Mouse (Mus musculus) G1E (cell line): ENCODE measurements around the gene Pcnt. TPM values are rescaled to one million over a fixed set of nuclear protein-coding genes. Genes with fewer than 3 reads are reported as not detected.

Experiments used
- ATAC-seq: 2 replicates; pipeline ENCODE4 v1.8.0; 2016; ENCODE audit warnings: mild to moderate bottlenecking; ENCODE audit not compliant: insufficient number of reproducible peaks, poor library complexity, low FRiP score, severe bottlenecking; ENCODE audit errors: extremely low read depth
- DNase-seq: peaks from one replicate; pipeline ENCODE4 v3.0.0; 2012; ENCODE audit warnings: low spot score
- H3K27me3 ChIP-seq: 2 replicates; pipeline ENCODE4 v1.6.1; 2012; ENCODE audit warnings: mild to moderate bottlenecking, low read length, inconsistent platforms; ENCODE audit not compliant: insufficient read depth
- H3K36me3 ChIP-seq: replicated peaks from 2 replicates; pipeline ENCODE3; 2012; ENCODE audit warnings: mild to moderate bottlenecking, inconsistent platforms
- H3K4me1 ChIP-seq: 2 replicates; pipeline ENCODE4 v1.6.1; 2012; ENCODE audit warnings: low read depth, low read length, inconsistent platforms, mixed read lengths; ENCODE audit not compliant: insufficient read depth
- H3K4me3 ChIP-seq: 2 replicates; pipeline ENCODE4 v1.5.1; 2012; ENCODE audit warnings: low read depth, mild to moderate bottlenecking, inconsistent platforms, low read length, moderate library complexity, mixed read lengths
- H3K9me3 ChIP-seq: replicated peaks from 2 replicates; pipeline ENCODE4 v1.6.1; 2012; ENCODE audit warnings: inconsistent platforms
- CTCF ChIP-seq: IDR thresholded peaks from 2 replicates; pipeline ENCODE4 v1.5.1; 2012; ENCODE audit warnings: low read depth, low read length, inconsistent platforms, mixed read lengths
- GATA1 ChIP-seq: IDR thresholded peaks from 2 replicates; pipeline ENCODE4 v1.6.1; 2012; ENCODE audit warnings: borderline replicate concordance, low read length, inconsistent platforms, mixed read lengths
- GATA2 ChIP-seq: IDR thresholded peaks from 2 replicates; pipeline ENCODE4 v1.6.1; 2012; ENCODE audit warnings: low read depth, low read length, inconsistent platforms, borderline replicate concordance
- POLR2AphosphoS5 ChIP-seq: IDR thresholded peaks from 2 replicates; pipeline ENCODE4 v1.6.1; 2012; ENCODE audit warnings: low read depth, low read length, inconsistent platforms; ENCODE audit not compliant: insufficient replicate concordance
- TAL1 ChIP-seq: conservative IDR thresholded peaks from 2 replicates; pipeline ENCODE4 v1.6.1; 2012; ENCODE audit warnings: low read depth, low read length, inconsistent platforms, mixed read lengths
- polyA plus RNA-seq: library from polyadenylated mRNA; stranded (reverse); fragments of >175 nt; gene quantifications from 2 replicates; pipeline ENCODE4 v1.2.3, GENCODE M21; 2012
- total RNA-seq, 2 experiments: library from RNA; stranded (forward) in 1 of 2; stranded (reverse) in 1 of 2; fragments of 200-1000 nt in 1 of 2; fragments of >200 nt in 1 of 2; fragmentation: Nextera tagmentation in 1 of 2; gene quantifications; 2 replicates each; pipeline ENCODE4 v1.2.3; 2014 to 2017

The Pcnt gene
- total and polyA plus RNA-seq, 3 experiments, result 50.4 to 72.1 (median 64.3) TPM

- Histone ChIP-seq H3K9me3 (no peaks in the 10 kb centered on the region), H3K36me3 (peaks cover 95% of the 10 kb centered on the region), H3K4me3 (no peak overlapping the region), H3K4me1 (no peaks in the 10 kb centered on the region), H3K27me3 (no peaks in the 10 kb centered on the region)
- DNase-seq (no peak), ATAC-seq (no peak)
- TF ChIP-seq CTCF (no peak), GATA1 (no peak), GATA2 (no peak), TAL1 (no peak), POLR2AphosphoS5 (no peak)
Measured at GRCm38 (mm10) chr10:76425674-76426073, 16.9 kb downstream of the Pcnt start.

- H3K36me3 ChIP-seq, result peaks cover 99% of the 10 kb centered on the region
- H3K9me3 ChIP-seq, result no peaks in the 10 kb centered on the region
- H3K27me3 ChIP-seq, result no peaks in the 10 kb centered on the region; the same call in 1 of the 2 replicates
- 0 out of 2 replicates have a peak, but pooled peaks cover 2% of the 10 kb centered on the region for H3K4me1 ChIP-seq
- no peak for DNase-seq
- no peak for ATAC-seq
- no peak overlapping the region for H3K4me3 ChIP-seq
- TF ChIP-seq TAL1, result no peak
- TF ChIP-seq POLR2AphosphoS5, result no peak
- no peak for TF ChIP-seq GATA1
- TF ChIP-seq GATA2, result no peak
- no peak for TF ChIP-seq CTCF
Measured at GRCm38 (mm10) chr10:76416811-76417210, 25.8 kb downstream of the Pcnt start.

GRCm38 (mm10) chr10:76408520-76408919 lies 34.1 kb downstream of the Pcnt start:
- DNase-seq (no peak), ATAC-seq (no peak)
- no peak for TF ChIP-seq CTCF
- no peak for TF ChIP-seq GATA2
- H3K36me3 ChIP-seq, result peaks cover 95% of the 10 kb centered on the region
- H3K4me1 ChIP-seq, result no peaks in the 10 kb centered on the region
- no peaks in the 10 kb centered on the region for H3K9me3 ChIP-seq
- H3K27me3 ChIP-seq, result no peaks in the 10 kb centered on the region; the same call in 1 of the 2 replicates
- no peak overlapping the region for H3K4me3 ChIP-seq

- ATAC-seq (no peak), DNase-seq (no peak)
- no peak for TF ChIP-seq CTCF
- Histone ChIP-seq H3K9me3 (peaks cover 10% of the 10 kb centered on the region), H3K36me3 (peaks cover 76% of the 10 kb centered on the region), H3K27me3 (0 out of 2 replicates have a peak, but pooled peaks cover 2% of the 10 kb centered on the region), H3K4me1 (no peaks in the 10 kb centered on the region), H3K4me3 (peak overlapping the region; percentile 42; the same call in 1 of the 2 replicates)
Measured at GRCm38 (mm10) chr10:76392596-76392995, 50.0 kb downstream of the Pcnt start.

GRCm38 (mm10) chr10:76391786-76392185 lies 50.8 kb downstream of the Pcnt start:
- peaks cover 75% of the 10 kb centered on the region for H3K36me3 ChIP-seq
- TF ChIP-seq GATA2 (no peak), GATA1 (no peak), CTCF (no peak), POLR2AphosphoS5 (no peak), TAL1 (no peak)
- peaks cover 10% of the 10 kb centered on the region for H3K9me3 ChIP-seq
- no peaks in the 10 kb centered on the region for H3K4me1 ChIP-seq
- DNase-seq, result no peak
- no peak for ATAC-seq
- no peak overlapping the region for H3K4me3 ChIP-seq
- H3K27me3 ChIP-seq, result 0 out of 2 replicates have a peak, but pooled peaks cover 2% of the 10 kb centered on the region

- 0 out of 2 replicates have a peak, but pooled peaks cover 2% of the 10 kb centered on the region for H3K27me3 ChIP-seq
- H3K4me3 ChIP-seq, result no peak overlapping the region
- no peaks in the 10 kb centered on the region for H3K4me1 ChIP-seq
- H3K36me3 ChIP-seq, result peaks cover 76% of the 10 kb centered on the region
- no peak for TF ChIP-seq TAL1
- no peak for TF ChIP-seq GATA1
- no peak for DNase-seq
- ATAC-seq, result no peak
- peaks cover 10% of the 10 kb centered on the region for H3K9me3 ChIP-seq
Measured at GRCm38 (mm10) chr10:76391166-76391565, 51.4 kb downstream of the Pcnt start.

GRCm38 (mm10) chr10:76374981-76375380 lies 67.6 kb downstream of the Pcnt start:
- Histone ChIP-seq H3K4me1 (no peaks in the 10 kb centered on the region), H3K27me3 (no peaks in the 10 kb centered on the region), H3K9me3 (no peaks in the 10 kb centered on the region), H3K4me3 (no peak overlapping the region), H3K36me3 (peaks cover 99% of the 10 kb centered on the region)
- ATAC-seq (no peak), DNase-seq (no peak)
- TF ChIP-seq GATA2 (no peak), CTCF (no peak), TAL1 (no peak), GATA1 (no peak), POLR2AphosphoS5 (no peak)
